Mouse (Mus musculus) adrenal gland, postnatal 14 days (tissue): ENCODE results near the gene Tomm7. TPM values are rescaled to one million over a fixed set of nuclear protein-coding genes. Genes with fewer than 3 reads are reported as not detected.
"Not testable (repeated sequence)": the region's sequence is repeated elsewhere in the genome, so short reads cannot be mapped to it uniquely, and the experiment has no call there.

Source experiments
- DNase-seq: peaks from one replicate; pipeline ENCODE4 v3.0.0; 2021; ENCODE audit warnings: mixed read lengths
- total RNA-seq: library from RNA; stranded (reverse); gene quantifications from 2 replicates; pipeline ENCODE4 v1.2.3, GENCODE M21; 2021

The Tomm7 gene
- total RNA-seq, 1 experiment from 2014 or later, result 107 TPM

GRCm38 (mm10) chr5:23852916-23853315 is 9.0 kb upstream of the Tomm7 start:
- DNase-seq, result peak; percentile 64

GRCm38 (mm10) chr5:23851160-23851555 is 7.2 kb upstream of the Tomm7 start:
- DNase-seq, result not testable (repeated sequence)

- DNase-seq, result peak; percentile 96
Measured at GRCm38 (mm10) chr5:23850345-23851159, 6.6 kb upstream of the Tomm7 start.

- DNase-seq, result no peak
Measured at GRCm38 (mm10) chr5:23845141-23845540, 1.2 kb upstream of the Tomm7 start.

GRCm38 (mm10) chr5:23844531-23844841 is 525 bp upstream of the Tomm7 start:
- peak; percentile 69 for DNase-seq

- no peak for DNase-seq
Measured at GRCm38 (mm10) chr5:23838158-23838557, 5.8 kb downstream of the Tomm7 start.

- not testable (repeated sequence) for DNase-seq
Measured at GRCm38 (mm10) chr5:23835691-23836090, 8.3 kb downstream of the Tomm7 start.

- peak; percentile 69 for DNase-seq
Measured at GRCm38 (mm10) chr5:23830897-23831752, 12.8 kb downstream of the Tomm7 start.

GRCm38 (mm10) chr5:23826321-23827004 is 17.5 kb downstream of the Tomm7 start:
- DNase-seq, result peak; percentile 83

- DNase-seq, result no peak
Measured at GRCm38 (mm10) chr5:23824171-23824733, 19.7 kb downstream of the Tomm7 start.

- no peak for DNase-seq
Measured at GRCm38 (mm10) chr5:23822306-23822705, 21.7 kb downstream of the Tomm7 start.

GRCm38 (mm10) chr5:23816681-23817080 is 27.3 kb downstream of the Tomm7 start:
- DNase-seq, result no peak

GRCm38 (mm10) chr5:23814841-23815240 is 29.1 kb downstream of the Tomm7 start:
- no peak for DNase-seq

- no peak for DNase-seq
Measured at GRCm38 (mm10) chr5:23792726-23793125, 51.2 kb downstream of the Tomm7 start.

- no peak for DNase-seq
Measured at GRCm38 (mm10) chr5:23789078-23789612, 54.8 kb downstream of the Tomm7 start.

Other genes starting within 250 kb of the Tomm7 start
- 43.1 and 46.4 TPM in 2 replicates for gene Srpk2, start 159.5 kb downstream of the Tomm7 start, total RNA-seq
- gene Pus7, start 60.5 kb downstream of the Tomm7 start, total RNA-seq, result 23.7 TPM in 2 replicates
- gene Rint1, start 56.5 kb downstream of the Tomm7 start, total RNA-seq, result 18.7 and 19.3 TPM in 2 replicates
- 67.7 and 74.0 TPM in 2 replicates for gene Fam126a, start 186.5 kb upstream of the Tomm7 start, total RNA-seq